Mouse (Mus musculus) stomach, embryonic 16.5 days (tissue): ENCODE measurements around the gene Slit3. TPM values are rescaled to one million over a fixed set of nuclear protein-coding genes. Genes with fewer than 3 reads are reported as not detected.

ENCODE experiments used
- ATAC-seq: fragments of 200-750 bp; cut with Nextera tagmentation; 2 replicates; pipeline ENCODE4 v1.8.0; 2017; ENCODE audit warnings: moderate number of reproducible peaks, moderate TSS enrichment; ENCODE audit not compliant: insufficient read depth, low FRiP score
- H3K27ac ChIP-seq: fragments of 300-500 bp; sonication (generic); 2 replicates; pipeline ENCODE4 v1.5.1; 2014; ENCODE audit warnings: low read length
- H3K27me3 ChIP-seq: fragments of 300-500 bp; sonication (generic); 2 replicates; pipeline ENCODE4 v1.6.1; 2014; ENCODE audit warnings: low read length, control low read depth, mixed read lengths; ENCODE audit not compliant: control insufficient read depth, insufficient read depth
- H3K36me3 ChIP-seq: fragments of 300-500 bp; sonication (generic); 2 replicates; pipeline ENCODE4 v1.6.1; 2014; ENCODE audit warnings: low read length; ENCODE audit not compliant: control insufficient read depth, insufficient read depth
- H3K4me1 ChIP-seq: fragments of 300-500 bp; sonication (generic); 2 replicates; pipeline ENCODE4 v1.6.1; 2014; ENCODE audit warnings: low read length, control low read depth, mixed read lengths; ENCODE audit not compliant: control insufficient read depth, insufficient read depth
- H3K4me2 ChIP-seq: fragments of 300-500 bp; sonication (generic); 2 replicates; pipeline ENCODE4 v1.6.1; 2014; ENCODE audit warnings: low read depth, low read length, mixed read lengths
- H3K4me3 ChIP-seq: fragments of 300-500 bp; sonication (generic); replicated peaks from 2 replicates; pipeline ENCODE4 v1.5.1; 2014; ENCODE audit warnings: mild to moderate bottlenecking, low read length
- H3K9ac ChIP-seq: fragments of 300-500 bp; sonication (generic); 2 replicates; pipeline ENCODE4 v1.6.1; 2014; ENCODE audit warnings: low read length
- H3K9me3 ChIP-seq: fragments of 300-500 bp; sonication (generic); replicated peaks from 2 replicates; pipeline ENCODE4 v1.6.1; 2016; ENCODE audit warnings: low read length, control low read depth; ENCODE audit not compliant: control insufficient read depth
- WGBS: fragments of 180-500 bp; shearing (Covaris S2); extraction: QIAGEN DNeasy Blood & Tissue Kit; methylation state at CpG from one replicate; pipeline ENCODE4 v1.1.7; 2014; 5-methylcytosine and 5-hydroxymethylcytosine counted together
- polyA plus RNA-seq: library from polyadenylated mRNA; unstranded; fragments of >200 nt; fragmentation: Nextera tagmentation; extraction: Ambion mirVana; gene quantifications from 2 replicates; pipeline ENCODE4 v1.2.1, GENCODE M21; 2015

The Slit3 gene
- polyA plus RNA-seq, 1 experiment from 2014 or later, result 9.4 TPM

DNA sequence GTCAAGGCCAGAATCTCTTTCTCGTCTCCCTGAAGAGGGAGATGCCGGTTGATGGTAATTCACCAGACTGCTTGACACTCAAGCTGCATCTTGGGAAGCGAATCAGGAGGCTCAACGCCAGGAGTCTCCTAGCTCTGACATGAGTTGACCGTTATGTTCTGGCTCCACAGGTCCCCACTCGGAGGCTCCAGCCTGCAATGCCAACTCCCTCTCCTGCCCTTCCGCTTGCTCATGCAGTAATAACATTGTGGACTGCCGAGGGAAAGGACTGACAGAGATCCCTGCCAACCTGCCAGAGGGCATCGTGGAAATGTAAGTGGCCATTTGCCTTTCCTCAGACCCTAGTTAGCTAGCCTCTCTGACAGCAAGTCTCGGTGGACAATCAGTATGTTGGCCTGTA lies 457.8 kb downstream of the Slit3 start:
- Histone ChIP-seq H3K4me2 (no peak overlapping the region), H3K9me3 (no peaks in the 10 kb centered on the region), H3K9ac (no peak overlapping the region), H3K4me1 (no peaks in the 10 kb centered on the region), H3K27ac (no peak overlapping the region), H3K27me3 (no peaks in the 10 kb centered on the region), H3K4me3 (no peak overlapping the region), H3K36me3 (no peaks in the 10 kb centered on the region)
- WGBS, result 89% methylated on average over 10 of the region's 10 CpGs
- no peak for ATAC-seq

DNA sequence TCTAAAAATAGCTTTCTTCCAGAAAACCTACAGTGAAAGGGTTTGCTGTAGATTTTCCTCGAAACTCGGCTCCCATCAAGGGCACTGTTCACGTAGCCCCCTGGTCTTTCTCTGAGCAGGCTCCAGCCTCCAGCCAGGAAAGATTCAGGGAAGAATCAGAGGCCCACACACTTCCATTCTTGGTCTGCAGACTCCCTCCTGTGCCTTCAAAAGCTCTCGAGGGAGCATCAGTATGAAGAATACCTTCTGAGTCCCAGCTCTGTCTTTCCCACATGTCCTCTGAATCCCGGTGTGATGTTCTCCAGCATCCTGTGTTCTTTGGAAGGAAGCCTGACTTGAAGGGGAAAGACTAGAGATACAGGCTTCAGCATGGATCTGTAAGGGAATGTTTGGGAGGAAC lies 461.6 kb downstream of the Slit3 start:
- H3K27ac ChIP-seq, result no peak overlapping the region
- WGBS, result 72% methylated on average over 5 of the region's 5 CpGs

DNA sequence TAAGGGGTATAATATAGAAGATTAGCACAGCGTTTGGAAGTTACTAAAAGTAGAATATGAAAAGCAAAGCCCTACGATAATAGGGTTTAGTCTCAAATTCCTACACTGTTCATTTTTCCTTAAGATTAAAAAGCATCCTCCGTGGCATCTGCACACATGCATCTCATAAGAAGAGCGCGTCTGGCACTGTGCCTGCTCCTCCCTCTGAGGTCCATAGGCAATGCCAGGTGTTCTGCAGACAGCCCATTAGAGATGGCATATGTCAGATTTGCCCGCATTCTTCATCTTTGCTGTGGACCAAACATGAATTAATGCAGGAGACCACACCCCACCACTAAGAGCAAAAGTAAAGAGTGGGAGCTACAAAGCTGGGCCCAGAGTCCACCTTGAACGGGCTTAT lies 462.6 kb downstream of the Slit3 start:
- H3K27me3 ChIP-seq, result no peaks in the 10 kb centered on the region
- no peak overlapping the region for H3K9ac ChIP-seq
- H3K9me3 ChIP-seq, result no peaks in the 10 kb centered on the region
- no peak for ATAC-seq
- H3K4me2 ChIP-seq, result no peak overlapping the region
- WGBS, result 81% methylated on average over 7 of the region's 7 CpGs
- no peak overlapping the region for H3K27ac ChIP-seq
- no peak overlapping the region for H3K4me3 ChIP-seq
- H3K36me3 ChIP-seq, result no peaks in the 10 kb centered on the region
- H3K4me1 ChIP-seq, result peaks cover 8% of the 10 kb centered on the region; the same call in 1 of the 2 replicates

More for the DNA sequence above, 461.6 kb downstream of the Slit3 start:
- H3K9ac ChIP-seq, result no peak overlapping the region
- no peak overlapping the region for H3K4me3 ChIP-seq
- H3K36me3 ChIP-seq, result no peaks in the 10 kb centered on the region
- no peak overlapping the region for H3K4me2 ChIP-seq
- no peaks in the 10 kb centered on the region for H3K27me3 ChIP-seq
- H3K9me3 ChIP-seq, result no peaks in the 10 kb centered on the region
- H3K4me1 ChIP-seq, result peaks cover 8% of the 10 kb centered on the region; the same call in 1 of the 2 replicates
- no peak for ATAC-seq

DNA sequence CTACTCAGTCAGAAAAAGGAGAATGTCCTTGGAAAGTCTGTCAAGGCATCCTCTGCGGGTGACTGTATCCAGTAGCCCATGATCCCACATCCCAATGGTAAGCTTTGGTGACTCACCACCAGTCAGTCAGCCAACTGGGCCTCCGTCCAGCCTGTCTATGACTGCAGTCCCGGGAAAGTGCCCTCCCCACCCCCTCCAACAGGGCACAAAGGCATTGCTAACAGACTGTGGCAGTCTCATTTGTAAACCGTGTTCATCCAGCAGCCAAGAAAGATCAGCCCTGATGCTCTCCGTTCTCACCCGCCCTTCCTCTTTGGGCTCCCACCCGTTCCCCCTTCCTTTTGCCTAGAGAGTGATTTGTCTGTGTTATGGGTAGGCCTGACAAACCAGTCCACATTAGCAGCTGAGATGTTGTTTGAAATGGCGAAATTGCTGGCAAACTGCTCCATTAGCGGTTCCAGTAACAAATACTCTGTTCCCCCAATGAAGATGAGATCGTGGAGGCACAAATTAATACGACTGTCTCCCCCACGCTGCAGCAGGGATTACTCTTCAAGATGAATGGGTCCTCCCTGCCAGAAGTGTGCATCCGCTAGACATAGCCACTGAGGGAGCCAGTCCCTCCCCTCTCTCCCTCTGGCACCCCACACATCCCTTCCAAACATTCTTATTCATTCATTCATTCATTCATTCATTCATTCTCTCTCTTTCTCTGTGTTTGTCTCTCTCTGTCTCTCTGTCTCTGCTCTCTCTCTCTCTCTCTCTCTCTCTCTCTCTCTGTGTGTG lies 466.3 kb downstream of the Slit3 start:
- Histone ChIP-seq H3K27me3 (no peaks in the 10 kb centered on the region), H3K27ac (no peak overlapping the region), H3K9ac (no peak overlapping the region), H3K4me3 (no peak overlapping the region), H3K36me3 (no peaks in the 10 kb centered on the region), H3K4me2 (no peak overlapping the region), H3K9me3 (no peaks in the 10 kb centered on the region), H3K4me1 (peaks cover 8% of the 10 kb centered on the region; the same call in 1 of the 2 replicates)
- peak; percentile 75; the same call in 1 of the 2 replicates for ATAC-seq
- WGBS, result 43% methylated on average over 13 of the region's 13 CpGs

DNA sequence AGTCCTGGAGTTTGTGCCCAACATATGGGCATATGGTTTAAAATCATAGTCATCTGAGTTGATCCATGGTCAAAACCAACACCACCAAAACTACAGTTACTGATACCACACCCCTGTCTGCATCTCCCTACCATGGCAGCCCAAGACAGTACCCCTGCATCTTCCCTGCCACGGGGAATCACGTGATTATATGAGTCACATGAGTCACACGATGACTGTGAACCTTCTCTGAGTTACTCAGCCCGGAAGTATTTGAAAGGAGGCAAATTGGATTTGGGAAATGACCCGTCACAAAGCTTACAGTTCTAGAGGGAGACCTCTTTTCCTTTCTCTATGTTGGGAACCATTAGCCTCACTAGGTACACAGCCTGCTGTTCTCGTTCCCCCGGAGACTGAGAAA lies 468.9 kb downstream of the Slit3 start:
- Histone ChIP-seq H3K4me1 (peaks cover 8% of the 10 kb centered on the region; the same call in 1 of the 2 replicates), H3K4me2 (no peak overlapping the region), H3K27ac (no peak overlapping the region), H3K36me3 (no peaks in the 10 kb centered on the region), H3K4me3 (no peak overlapping the region), H3K9ac (no peak overlapping the region), H3K9me3 (no peaks in the 10 kb centered on the region), H3K27me3 (no peaks in the 10 kb centered on the region)
- ATAC-seq, result no peak
- WGBS, result 88% methylated on average over 7 of the region's 7 CpGs

DNA sequence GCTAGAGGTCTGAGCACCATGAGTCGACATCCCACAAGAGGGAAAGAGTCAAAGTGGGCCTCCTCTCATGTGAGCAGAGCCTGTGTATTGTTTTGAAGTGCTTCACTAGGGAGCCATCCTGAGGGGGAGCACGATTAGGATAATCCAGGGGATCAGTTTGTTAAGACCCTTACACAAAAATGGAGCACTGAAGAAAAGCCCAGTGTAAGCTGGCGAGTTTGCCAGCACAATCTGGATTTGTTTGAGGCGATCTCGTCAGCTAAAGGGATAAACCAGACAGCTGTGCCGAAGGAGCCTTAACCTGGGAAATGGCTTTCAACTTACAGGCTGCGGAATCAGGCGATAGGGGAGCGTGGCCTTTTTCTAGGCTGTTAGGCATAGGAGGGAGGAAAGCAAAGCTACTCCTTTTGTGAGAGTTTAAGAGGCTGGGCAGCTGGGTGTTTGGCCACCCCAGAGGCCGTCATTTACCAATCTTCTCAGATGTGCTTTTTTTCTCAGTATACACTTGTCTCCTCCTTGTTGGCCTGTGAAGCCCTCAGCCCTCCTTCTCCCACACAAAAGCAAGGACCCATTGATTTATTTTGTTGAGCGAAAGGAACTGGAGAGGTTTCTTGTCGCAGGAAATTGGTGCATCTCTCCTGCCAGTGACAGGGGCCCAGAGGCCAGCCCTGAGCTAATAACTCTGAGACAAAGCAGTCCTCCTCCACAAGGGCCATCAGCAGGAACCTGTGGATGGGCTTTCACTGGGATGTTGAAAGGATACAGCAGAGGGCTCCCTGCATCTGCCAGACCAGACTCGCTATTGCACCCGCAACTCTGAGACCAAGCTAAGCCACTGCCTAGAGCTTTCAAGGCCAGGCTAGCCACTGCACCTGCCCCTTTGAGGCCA lies 472.4 kb downstream of the Slit3 start:
- Histone ChIP-seq H3K27ac (no peak overlapping the region), H3K9me3 (no peaks in the 10 kb centered on the region), H3K36me3 (no peaks in the 10 kb centered on the region), H3K9ac (no peak overlapping the region), H3K4me2 (no peak overlapping the region), H3K27me3 (no peaks in the 10 kb centered on the region), H3K4me1 (no peaks in the 10 kb centered on the region), H3K4me3 (no peak overlapping the region)
- WGBS, result 69% methylated on average over 14 of the region's 14 CpGs
- ATAC-seq, result no peak

DNA sequence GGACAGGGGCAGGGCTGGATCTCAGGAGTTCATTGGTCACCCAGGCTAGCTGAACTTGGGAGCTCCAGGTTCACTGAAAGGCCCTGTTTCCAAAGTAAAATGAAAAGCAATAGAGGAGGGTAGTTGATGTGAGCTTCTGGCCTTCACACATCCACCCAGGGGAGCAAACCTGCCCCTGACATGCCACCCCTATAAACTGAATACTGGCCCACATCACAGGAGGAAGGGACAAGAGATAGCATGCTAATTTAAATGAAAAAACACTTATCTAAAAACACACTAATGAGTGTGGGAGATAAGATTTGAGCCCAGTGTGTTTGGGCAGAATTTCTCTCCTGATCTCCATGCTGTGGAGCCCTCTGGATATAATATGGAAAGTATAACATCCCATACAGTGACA lies 475.0 kb downstream of the Slit3 start:
- H3K4me2 ChIP-seq, result no peak overlapping the region
- H3K36me3 ChIP-seq, result no peaks in the 10 kb centered on the region
- no peak overlapping the region for H3K4me3 ChIP-seq
- no peak for ATAC-seq
- H3K27me3 ChIP-seq, result no peaks in the 10 kb centered on the region
- no peak overlapping the region for H3K9ac ChIP-seq
- H3K9me3 ChIP-seq, result no peaks in the 10 kb centered on the region
- no peak overlapping the region for H3K27ac ChIP-seq
- no peaks in the 10 kb centered on the region for H3K4me1 ChIP-seq

DNA sequence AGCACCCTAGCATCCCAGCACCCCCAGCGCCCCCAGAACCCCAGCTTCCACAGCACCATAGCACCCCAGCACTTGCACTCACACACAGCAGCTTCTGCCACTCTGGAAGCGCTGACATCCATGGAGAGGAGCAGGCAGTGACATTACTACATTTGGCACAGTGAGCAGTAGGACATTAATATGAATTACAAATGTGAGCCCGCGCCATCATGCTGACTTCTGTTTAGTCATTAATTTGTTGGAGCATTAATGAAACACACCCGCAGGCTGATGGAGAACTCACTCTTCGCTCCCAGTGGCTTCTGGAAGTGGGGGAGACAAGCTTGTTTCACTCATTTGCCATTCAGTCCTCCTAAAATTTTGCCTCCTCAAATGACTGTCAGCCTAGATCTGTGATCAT lies 476.9 kb downstream of the Slit3 start:
- no peaks in the 10 kb centered on the region for H3K36me3 ChIP-seq
- no peak overlapping the region for H3K4me3 ChIP-seq
- 88% methylated on average over 6 of the region's 6 CpGs for WGBS
- no peak overlapping the region for H3K9ac ChIP-seq
- H3K27ac ChIP-seq, result no peak overlapping the region
- H3K27me3 ChIP-seq, result no peaks in the 10 kb centered on the region
- peaks cover 10% of the 10 kb centered on the region for H3K4me1 ChIP-seq
- H3K4me2 ChIP-seq, result no peak overlapping the region
- no peaks in the 10 kb centered on the region for H3K9me3 ChIP-seq
- ATAC-seq, result no peak

DNA sequence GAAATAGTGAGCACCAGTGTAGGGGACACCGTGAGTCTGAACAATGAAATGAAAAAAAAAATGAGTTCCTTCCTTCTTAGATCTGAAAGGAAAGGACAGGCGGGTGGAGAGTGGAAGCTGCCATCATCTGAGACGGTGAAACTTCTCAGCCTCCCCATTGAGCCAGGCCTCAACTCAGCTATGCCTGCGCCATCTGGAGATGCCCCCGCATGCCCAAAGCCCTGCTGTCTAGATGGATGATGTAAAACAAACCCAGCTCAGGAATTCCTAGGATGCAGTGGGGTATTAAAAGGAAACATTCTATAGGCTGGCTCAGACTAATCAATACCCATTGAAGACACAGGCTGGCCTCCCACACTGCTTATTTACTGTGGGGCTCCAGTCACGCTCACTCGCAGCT lies 477.7 kb downstream of the Slit3 start:
- no peak for ATAC-seq
- Histone ChIP-seq H3K4me2 (no peak overlapping the region), H3K4me3 (no peak overlapping the region), H3K9ac (no peak overlapping the region), H3K4me1 (peaks cover 10% of the 10 kb centered on the region), H3K36me3 (no peaks in the 10 kb centered on the region), H3K27ac (no peak overlapping the region), H3K9me3 (no peaks in the 10 kb centered on the region), H3K27me3 (no peaks in the 10 kb centered on the region)
- WGBS, result 70% methylated on average over 7 of the region's 7 CpGs
